Mouse (Mus musculus): ENCODE measurements around the gene Prss8.

Gene Prss8

GRCm38 (mm10) chr7:127928596-127928995 is 1.3 kb downstream of the Prss8 start:
- no peak for DNase-seq (ENCODE audit: low read depth, low spot score)

- DNase-seq (ENCODE audit: low read depth, low spot score): no peak
Observed at GRCm38 (mm10) chr7:127927726-127928125, 2.2 kb downstream of the Prss8 start.

- no peak for DNase-seq (ENCODE audit: low read depth, low spot score)
Observed at GRCm38 (mm10) chr7:127926846-127927245, 3.1 kb downstream of the Prss8 start.

GRCm38 (mm10) chr7:127926066-127926465 is 3.8 kb downstream of the Prss8 start:
- DNase-seq (ENCODE audit: low read depth, low spot score): no peak

GRCm38 (mm10) chr7:127925252-127925651 is 4.7 kb downstream of the Prss8 start:
- DNase-seq (ENCODE audit: low read depth, low spot score): no peak

GRCm38 (mm10) chr7:127923714-127924113 is 6.2 kb downstream of the Prss8 start:
- no peak for DNase-seq (ENCODE audit: low read depth, low spot score)

GRCm38 (mm10) chr7:127922451-127923275 is 7.2 kb downstream of the Prss8 start:
- no peak for DNase-seq (ENCODE audit: low read depth, low spot score)

- peak; percentile 59 for DNase-seq (ENCODE audit: low read depth, low spot score)
Observed at GRCm38 (mm10) chr7:127921516-127921915, 8.4 kb downstream of the Prss8 start.

- DNase-seq (ENCODE audit: low read depth, low spot score): peak; percentile 49
Observed at GRCm38 (mm10) chr7:127919290-127919689, 10.6 kb downstream of the Prss8 start.

GRCm38 (mm10) chr7:127918203-127918602 is 11.7 kb downstream of the Prss8 start:
- peak; percentile 62 for DNase-seq (ENCODE audit: low read depth, low spot score)

GRCm38 (mm10) chr7:127915293-127915692 is 14.6 kb downstream of the Prss8 start:
- no peak for DNase-seq (ENCODE audit: low read depth, low spot score)

- DNase-seq (ENCODE audit: low read depth, low spot score): no peak
Observed at GRCm38 (mm10) chr7:127912938-127913337, 17.0 kb downstream of the Prss8 start.

- DNase-seq (ENCODE audit: low read depth, low spot score): peak; percentile 94
Observed at GRCm38 (mm10) chr7:127912190-127912871, 17.6 kb downstream of the Prss8 start, which contains the start of gene Kat8. Kat8 (plus strand) TSS chr7:127912516.

- no peak for DNase-seq (ENCODE audit: low read depth, low spot score)
Observed at GRCm38 (mm10) chr7:127908656-127909055, 21.2 kb downstream of the Prss8 start.

- DNase-seq (ENCODE audit: low read depth, low spot score): no peak
Observed at GRCm38 (mm10) chr7:127907939-127908338, 22.0 kb downstream of the Prss8 start.

GRCm38 (mm10) chr7:127903971-127904796 is 25.7 kb downstream of the Prss8 start, which contains the start of gene Bckdk:
Bckdk (plus strand) TSS chr7:127904082.
- DNase-seq (ENCODE audit: low read depth, low spot score): peak; percentile 88

- no peak for DNase-seq (ENCODE audit: low read depth, low spot score)
Observed at GRCm38 (mm10) chr7:127901772-127902171, 28.1 kb downstream of the Prss8 start.

- no peak for DNase-seq (ENCODE audit: low read depth, low spot score)
Observed at GRCm38 (mm10) chr7:127899997-127900396, 29.9 kb downstream of the Prss8 start.

- DNase-seq (ENCODE audit: low read depth, low spot score): no peak
Observed at GRCm38 (mm10) chr7:127898179-127898956, 31.5 kb downstream of the Prss8 start.

GRCm38 (mm10) chr7:127897542-127897941 is 32.4 kb downstream of the Prss8 start:
- no peak for DNase-seq (ENCODE audit: low read depth, low spot score)

- DNase-seq (ENCODE audit: low read depth, low spot score): peak; percentile 58
Observed at GRCm38 (mm10) chr7:127896384-127896783, 33.5 kb downstream of the Prss8 start.
